Mouse (Mus musculus) lung, adult 2 months (tissue): ENCODE measurements around the gene Hoxd8.

Source experiments
- CTCF ChIP-seq: fragments of 200-500 bp; IDR thresholded peaks from 2 replicates; pipeline ENCODE4 v1.5.1; 2011; ENCODE audit warnings: mild to moderate bottlenecking, low read length, control low read depth; ENCODE audit not compliant: insufficient read depth
- POLR2A ChIP-seq: fragments of 200-500 bp; IDR thresholded peaks from 2 replicates; pipeline ENCODE4 v1.6.1; 2011; ENCODE audit warnings: low read depth, mild to moderate bottlenecking, control low read depth, low read length, borderline replicate concordance; ENCODE audit errors: extremely low read depth

DNA sequence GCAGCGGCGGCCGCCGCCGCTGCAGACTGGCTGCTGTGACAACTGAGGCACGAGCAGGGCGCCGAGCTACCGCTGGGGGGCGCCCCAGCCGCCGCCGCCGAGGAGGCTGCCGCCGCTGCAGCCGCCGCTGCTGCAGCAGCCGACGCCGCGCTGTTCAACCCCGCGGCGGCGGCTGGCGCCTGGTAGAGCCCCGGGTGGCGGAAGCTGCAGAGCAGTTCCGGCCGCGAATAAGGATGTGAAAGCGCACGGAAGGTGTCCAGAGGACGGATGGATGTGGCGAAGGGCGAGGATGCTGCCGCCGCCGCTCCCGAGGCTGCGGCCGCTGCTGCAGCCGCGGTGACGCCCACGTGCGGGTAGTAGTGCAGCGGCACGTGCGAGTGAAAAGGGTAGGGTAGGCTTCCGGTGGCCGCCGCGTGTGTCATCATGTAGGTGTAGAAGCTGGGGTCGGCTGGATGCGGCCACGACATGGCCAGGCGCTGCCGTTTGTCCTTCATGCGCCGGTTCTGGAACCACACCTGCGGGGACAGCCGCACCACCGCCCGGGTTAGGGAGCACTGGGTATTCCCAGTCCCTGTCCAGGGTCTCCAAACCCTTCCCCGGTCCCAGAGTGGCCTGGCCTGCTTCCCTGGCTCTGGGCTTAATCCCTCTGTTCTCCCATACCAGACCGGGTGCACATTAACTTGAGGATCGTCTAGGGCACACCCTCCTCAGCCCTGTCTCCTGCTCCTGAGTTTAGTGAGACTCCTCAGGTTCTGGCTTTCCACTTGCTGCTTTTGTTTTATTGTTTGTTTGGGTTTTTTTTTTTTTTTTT, 48.4 kb upstream of the Hoxd8 start:
- TF ChIP-seq CTCF (no peak), POLR2A (no peak)
